Mouse (Mus musculus): ENCODE data around the gene Galnt9.

GRCm38 (mm10) chr5:110505611-110506294 is 38.4 kb upstream of the Galnt9 start:
- TF ChIP-seq CTCF (IDR thresholded peaks at IDR 0.05; ENCODE audit: extremely low read depth, insufficient read depth, insufficient read length, insufficient replicate concordance) (no peak), POLR2A (IDR thresholded peaks at IDR 0.05; ENCODE audit: low read depth, low read length) (no peak)

Data from spleen, adult 2 months (tissue).